9 mouse cellular contexts compared by ENCODE assay signal in the genomic region with DNA sequence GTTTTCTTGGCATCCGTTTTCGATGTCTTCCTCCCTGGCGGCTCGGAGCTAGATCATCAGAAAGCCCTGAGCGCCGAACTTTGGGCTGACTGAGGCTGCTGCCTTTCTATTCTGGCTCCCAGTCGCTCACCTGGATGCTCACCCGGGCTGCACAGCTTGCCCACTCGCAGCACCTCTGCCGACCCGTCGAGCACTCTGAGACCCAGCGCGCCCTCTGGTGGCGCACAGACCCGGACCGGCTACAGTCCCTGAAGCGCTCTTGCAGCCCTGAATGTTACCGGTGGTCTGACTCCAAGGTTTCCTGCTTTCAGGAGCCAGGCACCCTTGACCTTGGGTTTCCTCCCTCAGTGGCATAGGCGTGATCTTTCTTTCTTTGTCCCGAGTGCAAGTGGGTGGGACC. TPM values are rescaled to one million over a fixed set of nuclear protein-coding genes. Genes with fewer than 3 reads are reported as not detected.
A peak's percentile ranks its signal among the peaks of the same experiment; 100 is the strongest.
DNase-seq lines count a peak whose midpoint lies in the region; ATAC-seq and TF ChIP-seq lines count a peak whose summit lies in the region.
"Had no signal": no experiment of that assay in that cellular context is flagged by ENCODE, and none has a peak within 500 bp of the region (broad histone marks: within the 10 kb centered on the region; RNA-seq: fewer than 3 reads in every experiment).

No protein-coding gene starts in this region.

- H3K4me2 ChIP-seq in forebrain, embryonic 11.5 days (ENCODE audit: low read depth, low read length, severe bottlenecking) = peak overlapping the region; percentile 33; the same call in 1 of the 2 replicates
- peak overlapping the region; percentile 55 for H3K4me2 ChIP-seq in heart, postnatal 0 days (ENCODE audit: low read depth, low read length)
- H3K4me2 ChIP-seq in liver, embryonic 15.5 days = peak overlapping the region; percentile 34; the same call in 1 of the 2 replicates
- H3K4me2 ChIP-seq in neural tube, embryonic 14.5 days (ENCODE audit: low read depth, low read length) = peak overlapping the region; percentile 27; the same call in 1 of the 2 replicates

- H3K4me3 ChIP-seq in forebrain, embryonic 11.5 days (ENCODE audit: low read depth, low read length) = no peak overlapping the region
- H3K4me3 ChIP-seq in heart, postnatal 0 days (ENCODE audit: low read depth, low read length) = peak overlapping the region; percentile 30
- no peak overlapping the region for H3K4me3 ChIP-seq in liver, embryonic 15.5 days (replicated peaks)
- H3K4me3 ChIP-seq in neural tube, embryonic 14.5 days (ENCODE audit: low read depth, low read length) = no peak overlapping the region
- H3K4me3 ChIP-seq in testis, adult 2 months (ENCODE audit: control insufficient read depth, low read depth, low read length) = peak overlapping the region; percentile 27

- no peaks in the 10 kb centered on the region for H3K36me3 ChIP-seq in forebrain, embryonic 11.5 days (ENCODE audit: control insufficient read depth, insufficient read depth, low read length)
- no peaks in the 10 kb centered on the region for H3K36me3 ChIP-seq in heart, postnatal 0 days (replicated peaks; ENCODE audit: control insufficient read depth, insufficient read depth, low read length)
- no peaks in the 10 kb centered on the region for H3K36me3 ChIP-seq in liver, embryonic 15.5 days (replicated peaks)
- H3K36me3 ChIP-seq in neural tube, embryonic 14.5 days (ENCODE audit: control insufficient read depth, insufficient read depth, low read length) = no peaks in the 10 kb centered on the region
- H3K36me3 ChIP-seq in testis, adult 2 months (ENCODE audit: control insufficient read depth, insufficient read depth, low read length) = no peaks in the 10 kb centered on the region

- H3K4me1 ChIP-seq in forebrain, embryonic 11.5 days (replicated peaks; ENCODE audit: control insufficient read depth, insufficient read depth, low read length) = no peaks in the 10 kb centered on the region; the same call in 1 of the 2 replicates
- H3K4me1 ChIP-seq in heart, postnatal 0 days (ENCODE audit: control insufficient read depth, insufficient read depth) = peaks cover 4% of the 10 kb centered on the region; the same call in 1 of the 2 replicates
- no peaks in the 10 kb centered on the region for H3K4me1 ChIP-seq in liver, embryonic 15.5 days (replicated peaks)
- H3K4me1 ChIP-seq in neural tube, embryonic 14.5 days (ENCODE audit: control insufficient read depth, insufficient read depth, low read length) = 0 out of 2 replicates have a peak, but pooled peaks cover 4% of the 10 kb centered on the region
- H3K4me1 ChIP-seq in testis, adult 2 months (ENCODE audit: control insufficient read depth, insufficient read depth, low read length) = peaks cover 4% of the 10 kb centered on the region

- H3K27ac ChIP-seq in forebrain, embryonic 11.5 days (ENCODE audit: low read depth, low read length) = no peak overlapping the region
- no peak overlapping the region for H3K27ac ChIP-seq in heart, postnatal 0 days (ENCODE audit: low read depth)
- no peak overlapping the region for H3K27ac ChIP-seq in liver, embryonic 15.5 days (replicated peaks)
- no peak overlapping the region for H3K27ac ChIP-seq in neural tube, embryonic 14.5 days (ENCODE audit: low read depth, low read length)
- no peak overlapping the region for H3K27ac ChIP-seq in testis, adult 2 months (ENCODE audit: control insufficient read depth, insufficient read depth, low read depth, low read length)

- no peaks in the 10 kb centered on the region for H3K9me3 ChIP-seq in forebrain, embryonic 11.5 days (ENCODE audit: control insufficient read depth, low read length)
- no peaks in the 10 kb centered on the region; the same call in 1 of the 2 replicates for H3K9me3 ChIP-seq in heart, postnatal 0 days (replicated peaks; ENCODE audit: control insufficient read depth, low read length)
- no peaks in the 10 kb centered on the region for H3K9me3 ChIP-seq in liver, embryonic 15.5 days (replicated peaks)
- H3K9me3 ChIP-seq in neural tube, embryonic 14.5 days (ENCODE audit: control insufficient read depth, low read length) = no peaks in the 10 kb centered on the region

- H3K9ac ChIP-seq in forebrain, embryonic 11.5 days (ENCODE audit: low read length) = no peak overlapping the region
- no peak overlapping the region for H3K9ac ChIP-seq in heart, postnatal 0 days (replicated peaks; ENCODE audit: low read depth, low read length)
- no peak overlapping the region for H3K9ac ChIP-seq in liver, embryonic 15.5 days
- no peak overlapping the region for H3K9ac ChIP-seq in neural tube, embryonic 14.5 days (replicated peaks; ENCODE audit: low read depth, low read length)

- ATAC-seq in forebrain, embryonic 11.5 days (replicated peaks; ENCODE audit: low FRiP score) = 0 out of 2 replicates have a peak, but pooled peaks have one; percentile 46
- ATAC-seq in heart, postnatal 0 days (ENCODE audit: insufficient read depth, low read depth) = peak; percentile 78; the same call in 1 of the 2 replicates
- no peak for ATAC-seq in liver, embryonic 15.5 days (ENCODE audit: insufficient read depth)
- peak; percentile 65; the same call in 1 of the 2 replicates for ATAC-seq in neural tube, embryonic 14.5 days (ENCODE audit: low read depth)

- no peak for TF ChIP-seq POLR2A in brain, embryonic 14.5 days (IDR thresholded peaks at IDR 0.05; ENCODE audit: borderline replicate concordance, extremely low read depth, insufficient read depth, insufficient read length, poor library complexity, severe bottlenecking)
- no peak for TF ChIP-seq POLR2A in testis, adult 2 months (IDR thresholded peaks at IDR 0.05; ENCODE audit: control insufficient read depth, low read depth, low read length)

- WGBS in forebrain, embryonic 11.5 days = 7% methylated on average over 21 of the region's 21 CpGs
- 2% methylated on average over 21 of the region's 21 CpGs for WGBS in heart, postnatal 0 days
- WGBS in liver, embryonic 15.5 days (ENCODE audit: insufficient replicate concordance) = 6% methylated on average over 21 of the region's 21 CpGs
- WGBS in neural tube, embryonic 14.5 days = 7% methylated on average over 21 of the region's 21 CpGs

- no peak for TF ChIP-seq EP300 in heart, postnatal 0 days (IDR thresholded peaks at IDR 0.05; ENCODE audit: low read depth)

- TF ChIP-seq CTCF in brain, embryonic 14.5 days (IDR thresholded peaks at IDR 0.05; ENCODE audit: borderline replicate concordance, extremely low read depth, insufficient read depth, insufficient read length) = peak; percentile 92
- TF ChIP-seq CTCF in heart, postnatal 0 days (IDR thresholded peaks at IDR 0.05; ENCODE audit: low read depth) = peak; percentile 85
- peak; percentile 75; the same call in 1 of the 2 replicates for TF ChIP-seq CTCF in testis, adult 2 months (IDR thresholded peaks at IDR 0.05; ENCODE audit: control insufficient read depth, insufficient read depth, insufficient replicate concordance, low read depth, low read length)

- H3K27me3 ChIP-seq in forebrain, embryonic 11.5 days (ENCODE audit: control insufficient read depth, insufficient read depth, low read length) = peaks cover 4% of the 10 kb centered on the region; the same call in 1 of the 2 replicates
- H3K27me3 ChIP-seq in heart, postnatal 0 days (ENCODE audit: control insufficient read depth, insufficient read depth, low read length) = 0 out of 2 replicates have a peak, but pooled peaks cover 5% of the 10 kb centered on the region
- peaks cover 23% of the 10 kb centered on the region for H3K27me3 ChIP-seq in liver, embryonic 15.5 days
- H3K27me3 ChIP-seq in neural tube, embryonic 14.5 days (ENCODE audit: control insufficient read depth, insufficient read depth, low read length) = no peaks in the 10 kb centered on the region; the same call in 1 of the 2 replicates
- no peaks in the 10 kb centered on the region for H3K27me3 ChIP-seq in testis, adult 2 months (ENCODE audit: control insufficient read depth, insufficient read depth, low read length)

- peak; percentile 33 for DNase-seq in 416B (ENCODE audit: low read depth)
- DNase-seq in brain, embryonic 14.5 days (ENCODE audit: low read depth) = peak; percentile 84
- peak; percentile 89 for DNase-seq in forebrain, embryonic 11.5 days (ENCODE audit: low spot score)
- peak; percentile 69 for DNase-seq in heart, postnatal 0 days (ENCODE audit: low spot score)
- peak; percentile 89 to 91 for DNase-seq in kidney, postnatal 4 days

RNA-seq across cellular contexts. Expression of a gene that starts 41.8 kb away (rescaled TPM):
- polyA plus RNA-seq in brain, embryonic 14.5 days (2012; rRNA removed) = 5.7 and 12.3 TPM in 2 replicates
- 0.13 TPM in 1 of 2 replicates, not detected in the other for polyA plus RNA-seq in forebrain, embryonic 11.5 days (2014; fragmentation: Nextera tagmentation; extraction: Ambion mirVana)
- 10.7 and 11.8 TPM in 2 replicates for total RNA-seq in heart, postnatal 0 days (2014; rRNA removed; ENCODE audit: low replicate concordance)
- polyA plus RNA-seq in heart, postnatal 0 days (2015; fragmentation: Nextera tagmentation; extraction: Ambion mirVana) = 1.9 and 3.5 TPM in 2 replicates
- polyA plus RNA-seq in liver, embryonic 15.5 days (2015; fragmentation: Nextera tagmentation; extraction: Ambion mirVana) = 0.09 and 0.16 TPM in 2 replicates
- polyA plus RNA-seq in neural tube, embryonic 14.5 days (2014; fragmentation: Nextera tagmentation; extraction: Ambion mirVana) = 2.7 and 3.7 TPM in 2 replicates
- 6.3 and 10.3 TPM in 2 replicates for polyA plus RNA-seq in testis, adult 2 months (2012; rRNA removed)
- total RNA-seq: MEL had no signal

Comparison
In these comparisons a context has a peak if more than half of its experiments do, and no peak if none do; other contexts are left out.
1. DNase-seq: peak in every context shown above with its lines; median percentile 90 in kidney, postnatal 4 days; 89 in forebrain, embryonic 11.5 days; 84 in brain, embryonic 14.5 days; 69 in heart, postnatal 0 days; 33 in 416B.
2. H3K4me3 ChIP-seq: peak in heart, postnatal 0 days (single experiment) and testis, adult 2 months (single experiment); none in forebrain, embryonic 11.5 days (single experiment), liver, embryonic 15.5 days (single experiment) and neural tube, embryonic 14.5 days (single experiment).
3. Peak in every context shown above with its lines, with median percentiles within 50 percentile points of each other: CTCF ChIP-seq and H3K4me2 ChIP-seq.